Mouse (Mus musculus) limb, embryonic 11.5 days (tissue): ENCODE measurements around the gene St3gal6. TPM values are rescaled to one million over a fixed set of nuclear protein-coding genes. Genes with fewer than 3 reads are reported as not detected.
"Not testable (repeated sequence)": the region's sequence is repeated elsewhere in the genome, so short reads cannot be mapped to it uniquely, and the experiment has no call there.

ENCODE experiments used
- ATAC-seq: fragments of 200-750 bp; cut with Nextera tagmentation; 2 replicates; pipeline ENCODE4 v1.8.0; 2017; ENCODE audit warnings: low read depth; ENCODE audit not compliant: insufficient number of reproducible peaks, low FRiP score, low TSS enrichment
- DNase-seq: peaks from one replicate; pipeline ENCODE4 v3.0.0-alpha.2; 2015; ENCODE audit warnings: low spot score
- H3K27ac ChIP-seq: fragments of 300-500 bp; sonication (generic); replicated peaks from 2 replicates; pipeline ENCODE4 v1.5.1; 2014; ENCODE audit warnings: low read depth, mild to moderate bottlenecking, low read length
- H3K27me3 ChIP-seq: fragments of 300-500 bp; sonication (generic); 2 replicates; pipeline ENCODE4 v1.6.1; 2014; ENCODE audit warnings: mild to moderate bottlenecking, low read length, mixed read lengths; ENCODE audit not compliant: control insufficient read depth, insufficient read depth
- H3K36me3 ChIP-seq: fragments of 300-500 bp; sonication (generic); 2 replicates; pipeline ENCODE4 v1.6.1; 2014; ENCODE audit warnings: mild to moderate bottlenecking, low read length, moderate library complexity, mixed read lengths; ENCODE audit not compliant: control insufficient read depth, insufficient read depth
- H3K4me1 ChIP-seq: fragments of 300-500 bp; sonication (generic); 2 replicates; pipeline ENCODE4 v1.6.1; 2014; ENCODE audit warnings: low read length, mixed read lengths; ENCODE audit not compliant: control insufficient read depth, insufficient read depth
- H3K4me2 ChIP-seq: fragments of 300-500 bp; sonication (generic); 2 replicates; pipeline ENCODE4 v1.6.1; 2014; ENCODE audit warnings: low read depth, mild to moderate bottlenecking, moderate library complexity; ENCODE audit not compliant: severe bottlenecking
- H3K4me3 ChIP-seq: fragments of 300-500 bp; sonication (generic); 2 replicates; pipeline ENCODE4 v1.5.1; 2014; ENCODE audit warnings: low read depth, low read length
- H3K9ac ChIP-seq: fragments of 300-500 bp; sonication (generic); 2 replicates; pipeline ENCODE4 v1.6.1; 2014; ENCODE audit warnings: mild to moderate bottlenecking, low read length
- H3K9me3 ChIP-seq: fragments of 300-500 bp; sonication (generic); 2 replicates; pipeline ENCODE4 v1.6.1; 2016; ENCODE audit warnings: low read length; ENCODE audit not compliant: control insufficient read depth
- WGBS: fragments of 180-500 bp; shearing (Covaris S2); extraction: QIAGEN DNeasy Blood & Tissue Kit; methylation state at CpG from one replicate; pipeline ENCODE4 v1.1.7; 2014; 5-methylcytosine and 5-hydroxymethylcytosine counted together
- polyA plus RNA-seq: library from polyadenylated mRNA; unstranded; fragments of >200 nt; fragmentation: Nextera tagmentation; extraction: Ambion mirVana; gene quantifications from 2 replicates; pipeline ENCODE4 v1.2.1, GENCODE M21; 2014

The St3gal6 gene
- polyA plus RNA-seq, 1 experiment from 2014 or later: 14.0 TPM

DNA sequence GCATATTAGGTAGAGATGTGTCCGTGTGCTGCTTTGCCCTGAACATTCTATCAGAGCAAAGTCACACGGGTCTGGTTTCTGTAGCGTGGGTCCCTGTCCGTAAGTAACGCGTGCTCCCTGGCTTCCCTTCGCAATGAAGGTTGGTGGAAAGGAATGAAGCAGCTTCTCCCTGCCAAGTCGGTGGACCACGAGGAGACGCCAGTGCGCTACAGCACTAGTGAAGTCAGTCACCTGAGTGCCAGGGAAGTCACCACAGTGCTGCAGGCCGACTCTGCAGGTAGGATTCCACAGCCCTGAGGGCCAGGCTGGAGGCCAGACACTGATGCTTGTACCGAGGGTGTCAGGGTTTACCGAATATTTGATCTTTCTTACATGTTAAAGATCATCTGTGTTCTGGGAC, 60.0 kb downstream of the St3gal6 start:
- H3K36me3 ChIP-seq: peaks cover 2% of the 10 kb centered on the region; the same call in 1 of the 2 replicates
- H3K9me3 ChIP-seq: no peaks in the 10 kb centered on the region
- no peak overlapping the region for H3K4me3 ChIP-seq
- no peak overlapping the region for H3K9ac ChIP-seq
- DNase-seq (no peak), ATAC-seq (no peak)
- no peak overlapping the region for H3K4me2 ChIP-seq
- WGBS: 94% methylated on average over 14 of the region's 14 CpGs
- H3K4me1 ChIP-seq: no peaks in the 10 kb centered on the region
- no peak overlapping the region for H3K27ac ChIP-seq
- no peaks in the 10 kb centered on the region for H3K27me3 ChIP-seq

GRCm38 (mm10) chr16:58462519-58462918, 61.5 kb downstream of the St3gal6 start:
- WGBS: 95% methylated on average over 2 of the region's 2 CpGs
- no peak overlapping the region for H3K4me3 ChIP-seq
- H3K4me2 ChIP-seq: no peak overlapping the region
- H3K27me3 ChIP-seq: no peaks in the 10 kb centered on the region
- peaks cover 2% of the 10 kb centered on the region; the same call in 1 of the 2 replicates for H3K36me3 ChIP-seq
- DNase-seq (no peak), ATAC-seq (no peak)
- H3K4me1 ChIP-seq: no peaks in the 10 kb centered on the region
- no peak overlapping the region for H3K27ac ChIP-seq
- H3K9ac ChIP-seq: no peak overlapping the region
- H3K9me3 ChIP-seq: no peaks in the 10 kb centered on the region

GRCm38 (mm10) chr16:58461856-58462518, 62.1 kb downstream of the St3gal6 start:
- DNase-seq: no peak
- no peak overlapping the region for H3K4me2 ChIP-seq
- H3K27me3 ChIP-seq: no peaks in the 10 kb centered on the region
- H3K9me3 ChIP-seq: no peaks in the 10 kb centered on the region
- no peak for ATAC-seq
- H3K4me1 ChIP-seq: no peaks in the 10 kb centered on the region
- H3K27ac ChIP-seq: no peak overlapping the region
- H3K4me3 ChIP-seq: no peak overlapping the region
- no peak overlapping the region for H3K9ac ChIP-seq
- WGBS: 95% methylated on average over 2 of the region's 2 CpGs
- peaks cover 2% of the 10 kb centered on the region; the same call in 1 of the 2 replicates for H3K36me3 ChIP-seq

GRCm38 (mm10) chr16:58460386-58460785, 63.7 kb downstream of the St3gal6 start:
- no peak overlapping the region for H3K27ac ChIP-seq
- no peak for ATAC-seq
- H3K36me3 ChIP-seq: peaks cover 2% of the 10 kb centered on the region; the same call in 1 of the 2 replicates

DNA sequence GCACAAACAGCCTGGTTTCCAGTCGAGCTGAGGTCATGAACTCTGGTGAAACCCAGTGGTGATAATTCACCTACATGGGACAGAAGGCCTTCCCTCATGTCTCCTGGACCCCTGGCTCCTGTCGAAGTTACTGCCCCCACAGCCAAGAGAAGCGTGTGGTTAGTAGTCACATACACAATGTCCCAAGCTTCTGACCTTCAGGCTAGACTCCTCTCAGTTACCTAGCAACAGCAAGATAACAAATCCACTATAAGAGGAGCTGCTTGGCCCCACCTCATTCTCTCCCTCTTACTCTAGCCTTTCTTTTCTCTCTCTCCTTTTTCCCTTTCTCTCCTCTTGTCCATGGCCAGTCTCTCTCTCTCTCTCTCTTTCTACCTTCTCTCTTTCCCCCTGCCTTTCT, 64.1 kb downstream of the St3gal6 start:
- H3K27ac ChIP-seq, H3K4me1 ChIP-seq, H3K9ac ChIP-seq, ATAC-seq, DNase-seq, H3K4me3 ChIP-seq, H3K9me3 ChIP-seq, H3K4me2 ChIP-seq, H3K27me3 ChIP-seq, H3K36me3 ChIP-seq: not testable (repeated sequence)
- 29% methylated on average over 3 of the region's 3 CpGs for WGBS

More at GRCm38 (mm10) chr16:58460386-58460785, 63.7 kb downstream of the St3gal6 start:
- Histone ChIP-seq H3K27me3 (no peaks in the 10 kb centered on the region), H3K4me3 (no peak overlapping the region), H3K9me3 (no peaks in the 10 kb centered on the region), H3K4me2 (no peak overlapping the region), H3K4me1 (no peaks in the 10 kb centered on the region), H3K9ac (no peak overlapping the region)
- 87% methylated on average over 10 of the region's 10 CpGs for WGBS
- no peak for DNase-seq

DNA sequence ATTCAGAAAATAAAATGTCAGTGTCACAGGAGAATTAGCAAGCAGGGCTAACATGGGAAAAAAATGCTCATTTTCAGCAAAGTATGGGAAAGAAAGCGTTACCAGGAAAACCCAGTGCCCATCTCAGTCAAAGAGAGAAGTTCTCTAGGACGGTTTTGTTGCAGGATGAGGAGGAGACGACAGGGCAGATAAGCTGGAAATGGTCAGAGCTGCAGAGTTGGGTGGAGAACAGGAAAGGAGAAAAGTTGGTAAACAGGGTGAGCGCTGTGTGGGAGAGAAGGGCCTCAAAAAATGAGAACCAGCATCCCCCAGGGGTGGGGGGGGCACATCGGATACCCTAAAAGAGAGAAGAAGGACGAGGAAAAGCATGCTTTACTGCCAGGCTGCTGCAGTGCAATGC, 67.1 kb downstream of the St3gal6 start:
- Histone ChIP-seq H3K9ac (no peak overlapping the region), H3K36me3 (no peaks in the 10 kb centered on the region; the same call in 1 of the 2 replicates), H3K4me3 (no peak overlapping the region), H3K4me2 (no peak overlapping the region), H3K27ac (no peak overlapping the region), H3K27me3 (no peaks in the 10 kb centered on the region), H3K4me1 (no peaks in the 10 kb centered on the region), H3K9me3 (no peaks in the 10 kb centered on the region)
- DNase-seq: no peak
- ATAC-seq: no peak
- WGBS: 83% methylated on average over 6 of the region's 6 CpGs

DNA sequence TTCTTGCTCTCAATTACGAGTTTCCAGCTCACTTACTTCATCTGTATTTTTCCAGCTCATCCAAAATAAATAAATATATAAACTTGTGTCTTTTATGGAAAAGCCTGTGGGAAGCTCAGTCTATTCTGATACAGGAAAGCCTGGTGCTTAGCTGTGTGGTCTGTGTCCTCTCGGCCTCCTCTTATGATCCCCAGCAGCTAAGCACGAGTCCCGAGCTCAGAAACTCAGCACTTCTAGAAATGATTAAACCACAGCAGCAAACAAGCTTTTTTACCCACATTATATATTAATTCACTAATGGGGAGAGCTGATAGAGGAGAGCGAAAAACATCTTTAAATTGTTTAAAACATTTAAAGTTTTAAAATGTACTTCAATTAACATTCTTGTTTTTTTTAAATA, 67.6 kb downstream of the St3gal6 start:
- DNase-seq (no peak), ATAC-seq (no peak)
- Histone ChIP-seq H3K27me3 (no peaks in the 10 kb centered on the region), H3K36me3 (no peaks in the 10 kb centered on the region; the same call in 1 of the 2 replicates), H3K9me3 (no peaks in the 10 kb centered on the region), H3K27ac (no peak overlapping the region), H3K4me3 (no peak overlapping the region), H3K4me1 (no peaks in the 10 kb centered on the region), H3K9ac (no peak overlapping the region), H3K4me2 (no peak overlapping the region)
- 92% methylated on average over 5 of the region's 5 CpGs for WGBS

DNA sequence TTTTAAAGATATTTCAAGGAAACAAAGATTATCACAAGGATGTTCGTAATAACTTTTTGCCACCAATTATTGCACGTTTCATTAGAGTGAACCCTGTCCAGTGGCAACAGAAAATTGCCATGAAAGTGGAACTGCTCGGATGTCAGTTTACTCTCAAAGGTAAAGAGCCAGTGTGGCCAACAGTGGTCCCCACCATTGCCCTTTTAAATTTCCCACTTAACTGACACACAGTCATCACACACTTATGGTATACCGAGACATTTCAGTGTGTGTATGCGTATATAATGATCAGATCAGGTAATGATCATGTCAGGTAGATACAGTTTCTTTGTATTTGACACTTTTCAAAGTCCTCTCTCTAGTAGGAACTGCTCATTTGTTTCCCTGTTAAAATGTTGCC, 68.9 kb downstream of the St3gal6 start:
- WGBS: 87% methylated on average over 5 of the region's 5 CpGs
- Histone ChIP-seq H3K9me3 (no peaks in the 10 kb centered on the region), H3K4me3 (no peak overlapping the region), H3K4me1 (no peaks in the 10 kb centered on the region), H3K27me3 (no peaks in the 10 kb centered on the region), H3K9ac (no peak overlapping the region), H3K4me2 (no peak overlapping the region), H3K36me3 (no peaks in the 10 kb centered on the region; the same call in 1 of the 2 replicates), H3K27ac (no peak overlapping the region)
- DNase-seq (no peak), ATAC-seq (no peak)

DNA sequence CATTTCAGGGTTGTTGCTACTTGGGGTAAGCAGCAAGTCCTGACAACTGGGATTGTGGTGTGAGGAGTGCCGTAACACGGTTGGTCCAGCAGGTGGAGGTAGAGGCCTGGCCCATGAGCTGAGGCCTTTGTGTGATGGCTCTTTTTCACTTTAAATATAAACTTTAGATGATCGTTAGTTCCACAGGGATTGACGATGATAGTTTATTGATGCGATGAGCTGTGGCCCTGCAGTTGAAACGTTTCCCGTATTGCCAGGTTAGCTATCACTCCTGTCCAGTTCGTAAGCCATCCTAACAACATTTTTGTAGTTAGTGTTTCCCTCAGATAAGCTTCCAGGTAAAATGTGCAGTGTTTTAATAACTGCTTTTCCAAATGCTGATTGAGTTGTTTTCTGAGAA, 69.4 kb downstream of the St3gal6 start:
- Histone ChIP-seq H3K9ac (no peak overlapping the region), H3K36me3 (no peaks in the 10 kb centered on the region; the same call in 1 of the 2 replicates), H3K4me3 (no peak overlapping the region), H3K9me3 (no peaks in the 10 kb centered on the region), H3K27ac (no peak overlapping the region), H3K4me1 (no peaks in the 10 kb centered on the region), H3K4me2 (no peak overlapping the region), H3K27me3 (no peaks in the 10 kb centered on the region)
- 71% methylated on average over 8 of the region's 8 CpGs for WGBS
- ATAC-seq (peak; percentile 57; the same call in 1 of the 2 replicates), DNase-seq (peak; percentile 74)
